Mouse (Mus musculus) erythroblast, embryonic 14.5 days (primary cell): ENCODE measurements at regions not wholly inside any gene's neighbourhood (a gene's known extent, or its start where the extent isn't known, plus 50 kb on each side); places are given as distances from the start of the nearest gene placed in this dataset.

Experiments
- H3K27me3 ChIP-seq: 2 replicates; pipeline ENCODE4 v1.6.1; 2012; ENCODE audit warnings: inconsistent platforms; ENCODE audit not compliant: control insufficient read depth
- H3K36me3 ChIP-seq: 2 replicates; pipeline ENCODE4 v1.6.1; 2012; ENCODE audit warnings: mild to moderate bottlenecking, inconsistent platforms; ENCODE audit not compliant: control insufficient read depth
- H3K4me1 ChIP-seq: 2 replicates; pipeline ENCODE4 v1.6.1; 2012; ENCODE audit warnings: inconsistent platforms; ENCODE audit not compliant: control insufficient read depth
- H3K4me3 ChIP-seq: replicated peaks from 2 replicates; pipeline ENCODE3; 2012; ENCODE audit warnings: moderate library complexity, mild to moderate bottlenecking, inconsistent platforms
- H3K9me3 ChIP-seq: 2 replicates; pipeline ENCODE4 v1.6.1; 2012; ENCODE audit warnings: low read length, inconsistent platforms, mixed read lengths; ENCODE audit not compliant: control insufficient read depth
- GATA1 ChIP-seq: IDR thresholded peaks from 2 replicates; pipeline ENCODE4 v1.6.1; 2012; ENCODE audit warnings: low read length, inconsistent platforms, mixed read lengths
- TAL1 ChIP-seq: IDR thresholded peaks from 3 replicates; pipeline ENCODE4 v1.6.1; 2012; ENCODE audit warnings: low read length, inconsistent platforms, mixed read lengths

- TF ChIP-seq GATA1 (no peak), TAL1 (no peak)
- peaks cover 5% of the 10 kb centered on the region for H3K4me1 ChIP-seq
- H3K27me3 ChIP-seq, result no peaks in the 10 kb centered on the region
- no peak overlapping the region for H3K4me3 ChIP-seq
- no peaks in the 10 kb centered on the region for H3K36me3 ChIP-seq
- H3K9me3 ChIP-seq, result no peaks in the 10 kb centered on the region
Observed at GRCm38 (mm10) chr2:61493918-61494712, 84.3 kb upstream of the Tank start.

GRCm38 (mm10) chr2:61492043-61492743 is 86.2 kb upstream of the Tank start:
- TF ChIP-seq TAL1 (no peak), GATA1 (no peak)
- Histone ChIP-seq H3K4me3 (no peak overlapping the region), H3K9me3 (no peaks in the 10 kb centered on the region), H3K27me3 (no peaks in the 10 kb centered on the region), H3K36me3 (no peaks in the 10 kb centered on the region), H3K4me1 (peaks cover 5% of the 10 kb centered on the region)

GRCm38 (mm10) chr2:61490436-61491109 is 87.8 kb upstream of the Tank start:
- no peak for TF ChIP-seq TAL1
- no peak for TF ChIP-seq GATA1
- no peaks in the 10 kb centered on the region for H3K9me3 ChIP-seq
- no peak overlapping the region for H3K4me3 ChIP-seq
- no peaks in the 10 kb centered on the region for H3K36me3 ChIP-seq
- H3K27me3 ChIP-seq, result no peaks in the 10 kb centered on the region
- peaks cover 5% of the 10 kb centered on the region for H3K4me1 ChIP-seq

GRCm38 (mm10) chr2:61489762-61490161 is 88.6 kb upstream of the Tank start:
- H3K4me1 ChIP-seq, result peaks cover 5% of the 10 kb centered on the region
- no peaks in the 10 kb centered on the region for H3K9me3 ChIP-seq
- H3K36me3 ChIP-seq, result no peaks in the 10 kb centered on the region
- H3K4me3 ChIP-seq, result no peak overlapping the region
- H3K27me3 ChIP-seq, result no peaks in the 10 kb centered on the region
- TF ChIP-seq GATA1 (no peak), TAL1 (no peak)

- H3K9me3 ChIP-seq, result no peaks in the 10 kb centered on the region
- no peak overlapping the region for H3K4me3 ChIP-seq
- TF ChIP-seq GATA1 (no peak), TAL1 (no peak)
- H3K27me3 ChIP-seq, result no peaks in the 10 kb centered on the region
- H3K36me3 ChIP-seq, result no peaks in the 10 kb centered on the region
- H3K4me1 ChIP-seq, result no peaks in the 10 kb centered on the region
Observed at GRCm38 (mm10) chr2:61483820-61484219, 94.6 kb upstream of the Tank start.

GRCm38 (mm10) chr2:61476648-61477047 is 101.7 kb upstream of the Tank start:
- Histone ChIP-seq H3K36me3 (no peaks in the 10 kb centered on the region), H3K4me3 (no peak overlapping the region), H3K27me3 (no peaks in the 10 kb centered on the region), H3K9me3 (no peaks in the 10 kb centered on the region), H3K4me1 (no peaks in the 10 kb centered on the region)
- TF ChIP-seq GATA1, result no peak
- no peak for TF ChIP-seq TAL1

- no peaks in the 10 kb centered on the region for H3K27me3 ChIP-seq
- H3K36me3 ChIP-seq, result no peaks in the 10 kb centered on the region
- H3K4me1 ChIP-seq, result peaks cover 15% of the 10 kb centered on the region
- H3K9me3 ChIP-seq, result no peaks in the 10 kb centered on the region
- TF ChIP-seq GATA1 (no peak), TAL1 (no peak)
- H3K4me3 ChIP-seq, result no peak overlapping the region
Observed at GRCm38 (mm10) chr2:61474626-61475025, 103.8 kb upstream of the Tank start.

- Histone ChIP-seq H3K9me3 (no peaks in the 10 kb centered on the region), H3K4me1 (peaks cover 20% of the 10 kb centered on the region), H3K4me3 (peak overlapping the region; percentile 10), H3K36me3 (no peaks in the 10 kb centered on the region), H3K27me3 (no peaks in the 10 kb centered on the region)
- TF ChIP-seq GATA1 (no peak), TAL1 (0 out of 3 replicates have a peak, but pooled peaks have one; percentile 37)
Observed at GRCm38 (mm10) chr2:61470521-61470920, 107.9 kb upstream of the Tank start.

- peaks cover 20% of the 10 kb centered on the region for H3K4me1 ChIP-seq
- no peaks in the 10 kb centered on the region for H3K9me3 ChIP-seq
- TF ChIP-seq TAL1, result no peak
- no peak for TF ChIP-seq GATA1
- no peaks in the 10 kb centered on the region for H3K36me3 ChIP-seq
- no peaks in the 10 kb centered on the region for H3K27me3 ChIP-seq
- H3K4me3 ChIP-seq, result no peak overlapping the region
Observed at GRCm38 (mm10) chr2:61470064-61470463, 108.3 kb upstream of the Tank start.
